Mouse (Mus musculus) embryonic fibroblast, embryonic 13.5 days (primary cell): Measurements from ENCODE around the gene Kcnj5. TPM values are rescaled to one million over a fixed set of nuclear protein-coding genes. Genes with fewer than 3 reads are reported as not detected.

Source experiments
- H3K27ac ChIP-seq: 2 replicates; pipeline ENCODE4 v1.5.1; 2012; ENCODE audit warnings: low read length, control low read depth, inconsistent platforms; ENCODE audit not compliant: insufficient read depth
- H3K4me1 ChIP-seq: 2 replicates; pipeline ENCODE4 v1.6.1; 2011; ENCODE audit warnings: low read length; ENCODE audit not compliant: control insufficient read depth, insufficient read depth
- H3K4me3 ChIP-seq: 2 replicates; pipeline ENCODE4 v1.5.1; 2011; ENCODE audit warnings: mild to moderate bottlenecking, control low read depth, low read length; ENCODE audit not compliant: insufficient read depth
- CTCF ChIP-seq: IDR thresholded peaks from 2 replicates; pipeline ENCODE4 v1.5.1; 2011; ENCODE audit warnings: mild to moderate bottlenecking, control low read depth, low read length, moderate library complexity, borderline replicate concordance; ENCODE audit not compliant: insufficient read depth
- POLR2A ChIP-seq: IDR thresholded peaks from 2 replicates; pipeline ENCODE4 v1.6.1; 2011; ENCODE audit warnings: low read depth, mild to moderate bottlenecking, control low read depth, low read length, moderate library complexity
- polyA plus RNA-seq: library from polyadenylated mRNA; stranded (reverse); fragments of >200 nt; gene quantifications from 2 replicates; pipeline ENCODE4 v1.2.4, GENCODE M21; 2011; ENCODE audit warnings: low read depth; ENCODE audit not compliant: missing spikeins, insufficient read length

Gene Kcnj5
- polyA plus RNA-seq: not detected in 2 replicates

- Histone ChIP-seq H3K4me3 (no peak within 1 kb of the TSS), H3K27ac (no peak within 1 kb of the TSS), H3K4me1 (no peaks in the 10 kb centered on the region)
- no peak for TF ChIP-seq CTCF
- TF ChIP-seq POLR2A: no peak
Measured at GRCm38 (mm10) chr9:32344051-32344450, at the start of gene Kcnj5. Kcnj5 (minus strand) TSS chr9:32344350.

DNA sequence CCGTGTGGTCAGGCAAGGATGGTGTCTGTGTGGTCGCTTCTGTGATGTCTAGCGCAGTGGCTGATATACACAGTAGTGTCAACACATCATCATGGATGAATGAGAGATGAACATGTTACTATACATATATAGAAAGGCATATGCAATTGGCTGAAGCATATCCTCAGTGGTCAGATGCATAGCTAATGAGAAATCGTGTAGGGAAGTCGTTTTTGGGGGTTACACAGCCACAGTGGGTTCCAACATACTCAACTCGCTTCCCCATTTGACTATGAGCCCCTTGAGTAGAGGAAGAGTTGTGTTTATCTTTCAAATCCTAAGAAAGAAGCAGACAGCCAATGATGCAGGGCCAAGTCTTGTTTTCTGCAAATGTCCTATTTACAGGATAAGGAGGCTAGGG is 48.6 kb upstream of the Kcnj5 start:
- H3K4me1 ChIP-seq: no peaks in the 10 kb centered on the region
- no peak overlapping the region for H3K4me3 ChIP-seq
- no peak overlapping the region for H3K27ac ChIP-seq
- TF ChIP-seq CTCF: no peak
- no peak for TF ChIP-seq POLR2A

- no peak overlapping the region for H3K27ac ChIP-seq
- H3K4me1 ChIP-seq: no peaks in the 10 kb centered on the region
- no peak overlapping the region for H3K4me3 ChIP-seq
- no peak for TF ChIP-seq CTCF
- no peak for TF ChIP-seq POLR2A
Measured at GRCm38 (mm10) chr9:32391701-32392100, 47.6 kb upstream of the Kcnj5 start.

DNA sequence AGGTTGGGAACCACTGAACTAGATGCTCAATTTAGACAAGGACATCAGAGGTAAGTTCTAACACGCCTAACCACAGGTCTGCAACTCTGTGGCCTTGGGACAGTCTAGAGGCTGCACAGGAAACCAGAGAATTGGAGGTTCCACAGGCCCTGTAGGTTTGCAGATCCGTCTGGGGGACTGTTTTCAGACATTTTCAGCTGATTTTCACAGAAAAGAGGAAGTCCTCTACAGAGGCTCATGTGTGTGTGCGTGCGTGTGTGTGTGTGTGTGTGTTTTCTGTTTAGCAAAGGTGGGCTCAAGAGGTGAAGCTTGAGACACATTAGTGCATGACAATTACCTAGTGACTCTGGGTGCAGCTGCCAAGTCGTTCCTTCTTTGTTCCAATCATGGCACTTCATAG is 46.9 kb upstream of the Kcnj5 start:
- H3K27ac ChIP-seq: no peak overlapping the region
- H3K4me1 ChIP-seq: no peaks in the 10 kb centered on the region
- TF ChIP-seq POLR2A (no peak), CTCF (no peak)
- H3K4me3 ChIP-seq: no peak overlapping the region

DNA sequence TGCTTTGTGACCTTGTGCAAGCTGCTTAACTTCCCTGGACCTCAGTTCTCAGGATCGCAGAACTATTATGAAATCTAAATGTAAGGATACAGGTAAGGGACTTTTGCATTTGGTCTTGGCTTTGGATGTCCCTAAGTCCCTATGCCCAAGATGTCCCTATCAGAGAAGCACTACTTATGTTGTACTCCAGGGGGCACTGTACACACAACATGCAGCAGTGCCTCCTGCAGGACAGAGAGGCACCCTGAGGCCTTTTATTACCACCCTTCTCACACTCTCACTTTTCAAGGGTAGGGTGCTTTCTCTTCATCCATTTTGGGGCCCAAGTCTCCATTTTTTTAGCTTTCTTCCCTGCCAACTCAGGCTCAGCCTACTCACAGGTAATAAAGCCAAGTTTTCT is 44.0 kb upstream of the Kcnj5 start:
- no peak overlapping the region for H3K27ac ChIP-seq
- no peak overlapping the region for H3K4me3 ChIP-seq
- H3K4me1 ChIP-seq: no peaks in the 10 kb centered on the region
- TF ChIP-seq CTCF (peak; percentile 31; the same call in 1 of the 2 replicates), POLR2A (no peak)

- TF ChIP-seq CTCF (no peak), POLR2A (no peak)
- Histone ChIP-seq H3K27ac (no peak overlapping the region), H3K4me1 (no peaks in the 10 kb centered on the region), H3K4me3 (no peak overlapping the region)
Measured at GRCm38 (mm10) chr9:32384906-32385305, 40.8 kb upstream of the Kcnj5 start.

DNA sequence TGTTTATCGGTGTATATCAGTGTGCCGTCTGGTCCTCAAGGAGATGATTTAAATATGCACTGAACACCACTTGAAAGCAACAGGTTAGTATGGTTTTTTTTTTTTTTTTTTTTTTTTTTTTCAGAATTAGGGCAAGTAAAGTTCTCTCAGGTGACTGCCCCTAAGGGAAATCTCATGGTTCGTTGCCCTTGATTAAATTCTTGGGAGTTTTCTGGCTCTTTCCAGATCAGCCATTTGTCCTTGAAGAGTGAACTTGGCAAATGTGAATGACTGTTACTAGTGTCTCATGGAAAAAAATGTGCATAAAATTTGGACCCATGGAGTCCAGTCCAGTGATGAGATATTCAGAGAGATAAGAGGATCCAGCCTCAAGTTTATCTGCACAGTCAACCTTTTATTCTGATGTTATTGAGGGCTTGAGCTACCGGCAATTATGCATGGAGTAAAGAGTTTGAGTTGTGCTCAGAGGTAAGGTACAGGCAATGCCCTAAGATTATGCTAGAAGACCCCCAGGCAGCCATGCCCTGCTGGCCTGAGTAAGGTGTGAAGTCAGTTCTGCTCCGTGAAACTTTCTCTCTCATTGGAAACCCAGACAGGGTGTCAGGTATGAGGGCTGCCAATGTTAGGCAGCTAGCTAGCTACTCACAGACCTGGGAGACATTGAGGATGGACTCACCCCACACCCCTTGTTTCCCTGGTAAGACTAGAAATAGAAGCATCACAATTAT is 32.9 kb upstream of the Kcnj5 start:
- Histone ChIP-seq H3K27ac (no peak overlapping the region), H3K4me1 (no peaks in the 10 kb centered on the region), H3K4me3 (no peak overlapping the region)
- TF ChIP-seq CTCF (no peak), POLR2A (no peak)

- no peaks in the 10 kb centered on the region for H3K4me1 ChIP-seq
- TF ChIP-seq CTCF (no peak), POLR2A (no peak)
- H3K27ac ChIP-seq: no peak overlapping the region
- no peak overlapping the region for H3K4me3 ChIP-seq
Measured at GRCm38 (mm10) chr9:32376031-32376430, 31.9 kb upstream of the Kcnj5 start.

DNA sequence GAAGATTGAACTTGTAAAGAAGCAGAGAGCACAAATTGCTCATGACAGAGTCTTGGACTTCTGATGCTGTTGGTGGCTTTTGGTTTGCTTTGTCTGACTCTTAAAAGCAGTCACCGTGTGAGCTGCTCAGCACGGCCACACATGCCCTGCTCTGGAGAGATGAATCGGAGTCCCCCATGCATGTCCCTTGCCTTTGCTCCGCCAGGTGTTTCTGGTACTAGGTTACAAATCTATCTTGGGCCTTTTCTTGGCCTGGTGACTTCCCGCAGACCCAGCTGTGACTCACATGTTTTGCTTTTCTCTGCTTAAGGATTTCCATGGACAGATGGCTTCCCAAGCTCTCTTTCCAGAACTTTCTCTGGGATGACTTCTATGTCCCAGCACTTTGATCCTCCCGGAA is 29.5 kb upstream of the Kcnj5 start:
- no peak for TF ChIP-seq CTCF
- TF ChIP-seq POLR2A: no peak
- no peaks in the 10 kb centered on the region for H3K4me1 ChIP-seq
- no peak overlapping the region for H3K4me3 ChIP-seq
- no peak overlapping the region for H3K27ac ChIP-seq

GRCm38 (mm10) chr9:32372202-32372601 is 28.1 kb upstream of the Kcnj5 start, which contains the start of gene Kcnj1:
Kcnj1 (plus strand) TSS chr9:32372493.
- TF ChIP-seq CTCF: no peak
- Histone ChIP-seq H3K27ac (no peak within 1 kb of the TSS), H3K4me1 (no peaks in the 10 kb centered on the region), H3K4me3 (no peak within 1 kb of the TSS)
